Mouse (Mus musculus) left cerebral cortex, postnatal 25 days (tissue): Measurements from ENCODE around the gene Zc3h4. TPM values are rescaled to one million over a fixed set of nuclear protein-coding genes. Genes with fewer than 3 reads are reported as not detected.

ENCODE experiments used
- DNase-seq, 2 experiments: peaks; one replicate each; pipeline ENCODE4 v3.0.0; 2022; ENCODE audit warnings: low spot score in 2 of 2, mixed read lengths in 1 of 2
- intact Hi-C: fragments of 180-260 bp; cut with DNase I; formaldehyde crosslinking; loops from one replicate; pipeline ENCODE4 v1.15.1; 2025
- total RNA-seq, 2 experiments: library from RNA; stranded (reverse); gene quantifications; 2 replicates each; pipeline ENCODE4 v1.2.3; 2021

Gene Zc3h4
- total RNA-seq, 2 experiments from 2014 or later: 58.6 to 58.8 TPM

GRCm38 (mm10) chr7:16471549-16471948, 70.8 kb downstream of the Zc3h4 start:
- no peak for DNase-seq
- intact Hi-C loops: no loop called here

DNA sequence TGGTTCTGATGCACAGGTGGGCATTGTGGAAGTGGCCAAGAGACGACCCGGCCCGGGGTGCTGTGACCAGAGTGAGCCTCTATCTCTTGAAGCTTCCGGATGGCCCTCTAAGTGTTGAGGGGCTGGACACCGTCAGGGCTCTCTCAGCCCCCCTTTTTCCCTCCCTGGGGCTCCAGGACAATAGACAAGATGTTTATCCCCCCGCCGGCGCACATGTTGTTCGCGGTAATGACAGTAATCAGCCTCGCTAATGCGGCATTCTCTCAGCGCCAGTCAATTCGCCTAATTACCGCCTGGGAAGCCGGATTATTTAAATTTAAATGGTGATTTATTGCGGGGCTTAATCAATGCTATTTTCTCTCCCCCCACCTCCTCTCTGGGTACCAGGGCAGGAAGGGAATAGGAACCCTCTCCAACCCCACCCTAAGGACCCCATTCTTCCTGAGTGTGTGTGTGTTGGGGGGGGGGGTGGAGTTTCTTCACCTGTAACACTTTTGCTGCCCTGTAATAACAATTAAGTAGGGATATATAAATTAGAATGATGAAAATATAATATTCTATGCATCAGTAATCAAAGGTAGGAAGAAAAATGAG, 71.5 kb downstream of the Zc3h4 start:
- intact Hi-C loops: no loop called here
- no peak for DNase-seq

GRCm38 (mm10) chr7:16473847-16474246, 73.1 kb downstream of the Zc3h4 start:
- no peak for DNase-seq
- intact Hi-C loops: no loop called here

DNA sequence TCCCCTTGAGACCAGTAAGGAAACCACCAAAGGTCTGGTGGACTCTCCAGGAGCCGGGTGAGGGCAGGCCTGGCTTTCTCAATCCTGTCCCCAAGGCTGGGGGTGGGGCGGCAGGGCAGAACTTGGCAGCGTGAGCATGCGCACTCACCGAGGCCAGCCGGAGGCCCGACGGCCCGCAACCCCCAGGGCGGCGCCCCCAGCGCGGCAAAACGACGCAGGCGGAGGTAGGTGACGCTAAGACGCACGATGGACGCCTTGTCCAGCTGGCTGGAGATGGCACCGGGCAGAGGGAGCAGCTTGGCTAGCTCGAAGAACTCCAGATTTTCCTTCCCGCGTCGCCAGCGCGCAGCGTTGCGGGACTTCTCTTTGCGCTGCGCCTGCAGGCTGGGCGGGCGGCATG, 73.7 kb downstream of the Zc3h4 start:
- intact Hi-C loops: no loop called here
- no peak for DNase-seq

- intact Hi-C loops: no loop called here
- no peak for DNase-seq
Measured at GRCm38 (mm10) chr7:16475321-16475720, 74.6 kb downstream of the Zc3h4 start.

GRCm38 (mm10) chr7:16475764-16476599, 75.3 kb downstream of the Zc3h4 start:
- no peak for DNase-seq

DNA sequence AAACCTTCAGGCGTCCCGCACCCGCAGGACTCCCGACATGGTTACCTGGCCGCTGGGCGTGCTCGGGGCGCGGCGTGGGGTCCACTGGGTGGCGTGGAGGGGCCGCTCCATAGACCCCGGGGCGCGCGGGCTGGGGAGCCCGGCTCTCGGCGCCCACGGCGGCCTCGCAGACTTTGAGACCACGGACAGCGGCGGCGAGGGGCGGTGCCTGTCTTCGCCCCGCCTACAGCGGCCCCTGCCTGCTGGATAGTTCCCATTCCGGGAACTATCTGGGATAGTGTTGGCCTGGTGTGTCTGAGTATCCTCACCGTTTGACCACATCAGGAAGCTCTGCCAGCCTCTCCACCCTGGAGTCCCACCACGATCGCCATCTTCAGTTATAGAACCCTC, 75.9 kb downstream of the Zc3h4 start:
- intact Hi-C loops: no loop called here
- DNase-seq: no peak

More at GRCm38 (mm10) chr7:16475764-16476599, 75.3 kb downstream of the Zc3h4 start:
- intact Hi-C loops: no loop called here

DNA sequence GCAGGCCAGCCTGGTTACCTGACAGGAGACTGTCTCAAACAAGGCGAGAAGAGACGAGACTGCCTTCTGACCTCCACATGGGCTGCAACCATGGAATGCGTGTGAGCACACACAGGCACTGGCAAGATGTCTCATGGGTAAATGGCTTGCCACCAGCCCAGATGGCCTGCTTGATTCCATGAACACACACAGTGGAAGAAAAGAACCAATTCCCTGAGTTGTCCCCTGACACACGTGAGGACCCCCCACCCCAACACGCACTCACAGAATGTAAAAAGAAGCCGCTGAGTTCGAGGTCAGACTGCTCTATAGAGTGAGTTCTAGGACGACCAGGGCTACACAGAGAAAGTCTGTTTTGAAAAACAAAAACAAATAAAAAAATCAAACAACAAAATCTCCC, 76.9 kb downstream of the Zc3h4 start, which contains the start of gene Npas1:
TSS of gene Npas1 (minus strand) at position 101 of the 400 bp plus-strand sequence.
- DNase-seq: no peak
- intact Hi-C loops: no loop called here

Other genes starting within 250 kb of the Zc3h4 start
- gene Meis3, start 225.8 kb upstream of the Zc3h4 start, total RNA-seq: 10 to 100 TPM; 33.3 to 43.5 TPM
- gene Dhx34, start 178.9 kb upstream of the Zc3h4 start, total RNA-seq: 10 to 100 TPM in 1 of 2 experiments, 1 to 10 TPM in 1; 9.5 to 11.1 TPM
- gene C5ar2, start 156.8 kb upstream of the Zc3h4 start, total RNA-seq: under 1 TPM; 0.71 to 0.87 TPM
- 1 to 10 TPM in 1 of 2 experiments, under 1 TPM in 1; 0.78 to 2.2 TPM for gene C5ar1, start 141.4 kb upstream of the Zc3h4 start, total RNA-seq
- 10 to 100 TPM; 32.5 to 34.8 TPM for gene Inafm1, start 127.3 kb upstream of the Zc3h4 start, total RNA-seq
- 10 to 100 TPM; 81.6 to 86.9 TPM for gene Ccdc9, start 114.1 kb upstream of the Zc3h4 start, total RNA-seq
- gene Bbc3, start 92.5 kb upstream of the Zc3h4 start, total RNA-seq: 10 to 100 TPM in 1 of 2 experiments, 1 to 10 TPM in 1; 9.2 to 10.9 TPM
- gene Sae1, start 13.1 kb upstream of the Zc3h4 start, total RNA-seq: 100 to 1,000 TPM; 105 to 120 TPM
- gene Tmem160, start 51.9 kb downstream of the Zc3h4 start, total RNA-seq: 10 to 100 TPM; 66.5 to 80.1 TPM
- gene Npas1, start 76.8 kb downstream of the Zc3h4 start, total RNA-seq: 10 to 100 TPM; 10.5 to 11.0 TPM
- 100 to 1,000 TPM; 137 to 139 TPM for gene Arhgap35, start 214.1 kb downstream of the Zc3h4 start, total RNA-seq